ENCODE assay signal across 11 mouse cellular contexts in the genomic region with DNA sequence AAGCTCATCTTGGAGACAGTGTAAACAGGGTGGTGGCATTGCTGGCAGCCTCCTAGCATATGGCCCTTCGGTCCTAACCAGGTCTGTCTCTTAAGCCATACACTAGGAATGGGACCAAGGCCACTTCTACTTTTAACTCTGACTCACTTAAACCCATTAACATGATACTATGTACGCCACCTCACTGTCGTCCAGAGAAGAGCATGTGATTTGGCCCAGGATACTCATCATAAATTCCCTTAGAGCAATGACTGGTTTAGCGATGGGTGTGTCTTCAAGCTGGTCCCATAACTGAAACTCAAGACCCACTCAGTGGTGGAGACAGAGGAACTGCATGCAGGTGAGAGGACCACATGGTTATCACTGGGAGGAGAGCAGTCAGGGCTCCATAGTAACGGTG.
"Had no signal": no experiment of that assay in that cellular context is flagged by ENCODE, and none has a peak within 500 bp of the region (broad histone marks: within the 10 kb centered on the region; RNA-seq: fewer than 3 reads in every experiment).

No protein-coding gene starts in this region.

- H3K36me3 ChIP-seq: stomach, embryonic 15.5 days had no signal

- H3K4me1 ChIP-seq: liver, embryonic 13.5 days; midbrain, embryonic 12.5 days; stomach, embryonic 15.5 days had no signal

- H3K27ac ChIP-seq: left cerebral cortex, adult 2 months; liver, embryonic 13.5 days; macrophage; midbrain, embryonic 12.5 days; stomach, embryonic 15.5 days had no signal

- H3K9me3 ChIP-seq: liver, embryonic 13.5 days; midbrain, embryonic 12.5 days; stomach, embryonic 15.5 days had no signal

- H3K4me3 ChIP-seq: left cerebral cortex, adult 2 months; liver, embryonic 13.5 days; midbrain, embryonic 12.5 days; stomach, embryonic 15.5 days had no signal

- H3K27me3 ChIP-seq: liver, embryonic 13.5 days; midbrain, embryonic 12.5 days; stomach, embryonic 15.5 days had no signal

- H3K9ac ChIP-seq: liver, embryonic 13.5 days; lung, embryonic 14.5 days; midbrain, embryonic 12.5 days; stomach, embryonic 15.5 days had no signal

- H3K4me2 ChIP-seq: liver, embryonic 13.5 days; lung, embryonic 14.5 days; midbrain, embryonic 12.5 days; stomach, embryonic 15.5 days had no signal

- DNase-seq: kidney, adult 18-20 months; kidney, adult 9 months; kidney, postnatal 14 days; kidney, postnatal 4 days; liver, embryonic 13.5 days; lung, embryonic 14.5 days; thymus, postnatal 25 days had no signal
